In genomic region chr1:105993601-105994209, GRCm38 (mm10) we compare ENCODE assay signal across 8 mouse cellular contexts. TPM values are rescaled to one million over a fixed set of nuclear protein-coding genes. Genes with fewer than 3 reads are reported as not detected.
DNase-seq lines count a peak whose midpoint lies in the region; ATAC-seq and TF ChIP-seq lines count a peak whose summit lies in the region.

No protein-coding gene starts in this region.

- peak; percentile 48 for DNase-seq in WW6 (ENCODE audit: low read depth, low spot score)
- DNase-seq in cerebellum, postnatal 4 days (ENCODE audit: low spot score in 2 of 2), result peak; percentile 70 to 87
- DNase-seq in gastrocnemius, adult 2 months, result peak; percentile 94
- DNase-seq in hindbrain, postnatal 0 days (ENCODE audit: low spot score), result peak; percentile 91
- DNase-seq in left cerebral cortex, adult 8-10 months (ENCODE audit: low spot score in 2 of 2), result peak; percentile 68 to 80
- peak; percentile 90 for DNase-seq in right cerebral cortex, adult 18-20 months
- DNase-seq in urinary bladder, adult 2 months (ENCODE audit: low spot score), result peak; percentile 81

- no peaks in the 10 kb centered on the region for H3K36me3 ChIP-seq in hindbrain, postnatal 0 days (ENCODE audit: insufficient read depth, low read length)

- H3K4me3 ChIP-seq in gastrocnemius, adult 2 months, result peak overlapping the region; percentile 99
- H3K4me3 ChIP-seq in hindbrain, postnatal 0 days (ENCODE audit: low read length), result peak overlapping the region; percentile 84

- WGBS in hindbrain, postnatal 0 days, result under 1% methylated on average over 37 of the region's 37 CpGs

- peak overlapping the region; percentile 52 for H3K9ac ChIP-seq in hindbrain, postnatal 0 days (replicated peaks; ENCODE audit: low read length)

- no peaks in the 10 kb centered on the region for H3K27me3 ChIP-seq in hindbrain, postnatal 0 days (ENCODE audit: insufficient read depth, low read length)

- no peak for TF ChIP-seq CTCF in gastrocnemius, adult 2 months (IDR thresholded peaks at IDR 0.05)
- no peak; the same call in 1 of the 2 replicates for TF ChIP-seq CTCF in hindbrain, postnatal 0 days (IDR thresholded peaks at IDR 0.05; ENCODE audit: low read depth)

- ATAC-seq in hindbrain, postnatal 0 days, result peak; percentile 70
- ATAC-seq in megakaryocyte, adult 5-6 weeks (ENCODE audit: poor library complexity, severe bottlenecking), result peak; percentile 48

- H3K27ac ChIP-seq in gastrocnemius, adult 2 months, result peak overlapping the region; percentile 94
- peak overlapping the region; percentile 69; the same call in 1 of the 2 replicates for H3K27ac ChIP-seq in hindbrain, postnatal 0 days

- no peaks in the 10 kb centered on the region for H3K9me3 ChIP-seq in hindbrain, postnatal 0 days (ENCODE audit: low read length)

- peak overlapping the region; percentile 71 for H3K4me2 ChIP-seq in hindbrain, postnatal 0 days (ENCODE audit: low read depth, low read length)

- peaks cover 10% of the 10 kb centered on the region for H3K4me1 ChIP-seq in hindbrain, postnatal 0 days (ENCODE audit: insufficient read depth, low read length)

- intact Hi-C loops in gastrocnemius, adult 2 months (cut with DNase I), result loop anchor here (5.0 to 10.0 kb wide), 3 partner anchors 46 to 329 kb away; partner anchors contain the start of genes Phlpp1, Pign and Relch

RNA-seq across cellular contexts. Expression of gene Zcchc2, which starts 3.5 kb away (rescaled TPM):
- total RNA-seq in gastrocnemius, adult 2 months (2021), result 10 to 100 TPM in 1 of 2 experiments, 1 to 10 TPM in 1; 6.1 to 11.4 TPM
- 14.3 and 17.0 TPM in 2 replicates for total RNA-seq in hindbrain, postnatal 0 days (2014; rRNA removed)
- polyA plus RNA-seq in hindbrain, postnatal 0 days (2015; fragmentation: Nextera tagmentation; extraction: Ambion mirVana), result 2.3 TPM in 2 replicates
- 10 to 100 TPM; 20.5 to 26.4 (median 22.2) TPM for total RNA-seq in left cerebral cortex, adult 8-10 months (2022)
- total RNA-seq in megakaryocyte, adult 5-6 weeks (2015), result 24.7 and 25.8 TPM in 2 replicates
- total RNA-seq in megakaryocyte, adult 5-6 weeks (2017), result 19.1 TPM in 2 replicates
- polyA plus RNA-seq in urinary bladder, adult 2 months (2012; rRNA removed), result 11.1 TPM in 2 replicates

Comparison
In these comparisons a context has a peak if more than half of its experiments do, and no peak if none do; other contexts are left out.
1. Peak in every context shown above with its lines: DNase-seq, ATAC-seq, H3K4me3 ChIP-seq and H3K27ac ChIP-seq.